Mouse (Mus musculus): ENCODE results near the gene Syn3.

GRCm38 (mm10) chr10:86491316-86492088, 7.2 kb downstream of the Syn3 start:
- TF ChIP-seq MAFK (IDR thresholded peaks at IDR 0.05; ENCODE audit: insufficient read depth, low read depth, low read length) = no peak
- no peak for TF ChIP-seq CHD2 (IDR thresholded peaks at IDR 0.05; ENCODE audit: low read depth, low read length)
- no peak for TF ChIP-seq ZNF384 (IDR thresholded peaks at IDR 0.05; ENCODE audit: low read depth, low read length)
- TF ChIP-seq ZC3H11A (IDR thresholded peaks at IDR 0.05; ENCODE audit: borderline replicate concordance, low read depth, low read length) = no peak
